Mouse (Mus musculus) intestine, embryonic 14.5 days (tissue): ENCODE measurements around the gene Cebpb. TPM values are rescaled to one million over a fixed set of nuclear protein-coding genes. Genes with fewer than 3 reads are reported as not detected.
"Not testable (repeated sequence)": the region's sequence is repeated elsewhere in the genome, so short reads cannot be mapped to it uniquely, and the experiment has no call there.

Experiments
- ATAC-seq: fragments of 200-750 bp; cut with Nextera tagmentation; replicated peaks from 2 replicates; pipeline ENCODE4 v1.8.0; 2017; ENCODE audit warnings: low read depth, moderate number of reproducible peaks, moderate TSS enrichment, moderate library complexity; ENCODE audit not compliant: low FRiP score, low TSS enrichment
- DNase-seq: peaks from one replicate; pipeline ENCODE4 v3.0.0-alpha.2; 2018; ENCODE audit warnings: low spot score
- H3K27ac ChIP-seq: fragments of 300-500 bp; sonication (generic); 2 replicates; pipeline ENCODE4 v1.5.1; 2014; ENCODE audit warnings: low read depth, mild to moderate bottlenecking, control low read depth
- H3K27me3 ChIP-seq: fragments of 300-500 bp; sonication (generic); replicated peaks from 2 replicates; pipeline ENCODE4 v1.6.1; 2014; ENCODE audit warnings: low read length, control low read depth; ENCODE audit not compliant: control insufficient read depth, insufficient read depth
- H3K36me3 ChIP-seq: fragments of 300-500 bp; sonication (generic); 2 replicates; pipeline ENCODE4 v1.6.1; 2014; ENCODE audit warnings: low read length, control low read depth; ENCODE audit not compliant: control insufficient read depth, insufficient read depth
- H3K4me1 ChIP-seq: fragments of 300-500 bp; sonication (generic); replicated peaks from 2 replicates; pipeline ENCODE4 v1.6.1; 2014; ENCODE audit warnings: low read length, control low read depth, mixed read lengths; ENCODE audit not compliant: control insufficient read depth, insufficient read depth
- H3K4me2 ChIP-seq: fragments of 300-500 bp; sonication (generic); 2 replicates; pipeline ENCODE4 v1.6.1; 2014; ENCODE audit warnings: low read length
- H3K4me3 ChIP-seq: fragments of 300-500 bp; sonication (generic); 2 replicates; pipeline ENCODE4 v1.5.1; 2014; ENCODE audit warnings: low read depth, low read length, control low read depth, mixed read lengths
- H3K9ac ChIP-seq: fragments of 300-500 bp; sonication (generic); 2 replicates; pipeline ENCODE4 v1.6.1; 2014; ENCODE audit warnings: mild to moderate bottlenecking, low read length
- H3K9me3 ChIP-seq: fragments of 300-500 bp; sonication (generic); 2 replicates; pipeline ENCODE4 v1.6.1; 2016; ENCODE audit warnings: low read length, control low read depth; ENCODE audit not compliant: control insufficient read depth
- WGBS: fragments of 180-500 bp; shearing (Covaris S2); extraction: QIAGEN DNeasy Blood & Tissue Kit; methylation state at CpG from one replicate; pipeline ENCODE4 v1.1.7; 2014; 5-methylcytosine and 5-hydroxymethylcytosine counted together
- polyA plus RNA-seq: library from polyadenylated mRNA; unstranded; fragments of >200 nt; fragmentation: Nextera tagmentation; extraction: Ambion mirVana; gene quantifications from 2 replicates; pipeline ENCODE4 v1.2.1, GENCODE M21; 2014

Gene Cebpb
- 2.8 and 12.4 TPM in 2 replicates for polyA plus RNA-seq

GRCm38 (mm10) chr2:167688498-167689451 lies at the start of gene Cebpb:
TSS of gene Cebpb (plus strand) at chr2:167688915.
- DNase-seq = peak; percentile 92
- H3K4me1 ChIP-seq = peaks cover 14% of the 10 kb centered on the region; the same call in 1 of the 2 replicates
- 0 out of 2 replicates have a peak, but pooled peaks cover 8% of the 10 kb centered on the region for H3K27me3 ChIP-seq
- WGBS = under 1% methylated on average over 130 of the region's 147 CpGs
- peak within 1 kb of the TSS; percentile 79 for H3K27ac ChIP-seq
- peak within 1 kb of the TSS; percentile 97 for H3K4me2 ChIP-seq
- no peaks in the 10 kb centered on the region for H3K36me3 ChIP-seq
- peak; percentile 76 for ATAC-seq
- H3K9me3 ChIP-seq = no peaks in the 10 kb centered on the region
- peak within 1 kb of the TSS; percentile 79 for H3K9ac ChIP-seq
- H3K4me3 ChIP-seq = peak within 1 kb of the TSS; percentile 74

GRCm38 (mm10) chr2:167640279-167640678 lies 48.4 kb upstream of the Cebpb start:
- H3K4me1 ChIP-seq = no peaks in the 10 kb centered on the region
- no peak overlapping the region for H3K27ac ChIP-seq
- H3K27me3 ChIP-seq = no peaks in the 10 kb centered on the region
- 81% methylated on average over 3 of the region's 3 CpGs for WGBS
- DNase-seq (no peak), ATAC-seq (no peak)
- H3K4me3 ChIP-seq = no peak overlapping the region
- no peak overlapping the region for H3K9ac ChIP-seq
- no peak overlapping the region for H3K4me2 ChIP-seq
- 0 out of 2 replicates have a peak, but pooled peaks cover 2% of the 10 kb centered on the region for H3K9me3 ChIP-seq
- H3K36me3 ChIP-seq = peaks cover 24% of the 10 kb centered on the region

GRCm38 (mm10) chr2:167641337-167641736 lies 47.4 kb upstream of the Cebpb start:
- no peaks in the 10 kb centered on the region for H3K27me3 ChIP-seq
- DNase-seq = peak; percentile 69
- 0 out of 2 replicates have a peak, but pooled peaks cover 2% of the 10 kb centered on the region for H3K9me3 ChIP-seq
- H3K4me2 ChIP-seq = no peak overlapping the region
- no peak overlapping the region for H3K9ac ChIP-seq
- peaks cover 31% of the 10 kb centered on the region for H3K36me3 ChIP-seq
- H3K4me3 ChIP-seq = no peak overlapping the region
- no peak overlapping the region for H3K27ac ChIP-seq
- no peaks in the 10 kb centered on the region for H3K4me1 ChIP-seq
- 0 out of 2 replicates have a peak, but pooled peaks have one; percentile 5 for ATAC-seq
- 50% methylated on average over 8 of the region's 8 CpGs for WGBS

GRCm38 (mm10) chr2:167642164-167642563 lies 46.6 kb upstream of the Cebpb start:
- H3K4me1 ChIP-seq = no peaks in the 10 kb centered on the region
- no peaks in the 10 kb centered on the region for H3K27me3 ChIP-seq
- WGBS = 88% methylated on average over 6 of the region's 6 CpGs
- no peak for ATAC-seq
- 0 out of 2 replicates have a peak, but pooled peaks cover 2% of the 10 kb centered on the region for H3K9me3 ChIP-seq
- H3K36me3 ChIP-seq = peaks cover 31% of the 10 kb centered on the region
- H3K27ac ChIP-seq = no peak overlapping the region
- DNase-seq = no peak
- no peak overlapping the region for H3K9ac ChIP-seq
- no peak overlapping the region for H3K4me3 ChIP-seq
- H3K4me2 ChIP-seq = no peak overlapping the region

GRCm38 (mm10) chr2:167643356-167644052 lies 45.2 kb upstream of the Cebpb start:
- 78% methylated on average over 13 of the region's 13 CpGs for WGBS
- ATAC-seq, H3K9ac ChIP-seq: not testable (repeated sequence)

GRCm38 (mm10) chr2:167646411-167646810 lies 42.3 kb upstream of the Cebpb start:
- H3K36me3 ChIP-seq = peaks cover 48% of the 10 kb centered on the region
- 59% methylated on average over 4 of the region's 4 CpGs for WGBS
- no peak for ATAC-seq

More at GRCm38 (mm10) chr2:167643356-167644052, 45.2 kb upstream of the Cebpb start:
- not testable (repeated sequence) for DNase-seq, H3K9me3 ChIP-seq, H3K4me2 ChIP-seq, H3K4me1 ChIP-seq, H3K4me3 ChIP-seq, H3K27me3 ChIP-seq, H3K27ac ChIP-seq
- H3K36me3 ChIP-seq = peaks cover 37% of the 10 kb centered on the region

GRCm38 (mm10) chr2:167649290-167650032 lies 39.3 kb upstream of the Cebpb start:
- Histone ChIP-seq H3K4me2 (no peak overlapping the region), H3K27me3 (no peaks in the 10 kb centered on the region), H3K36me3 (peaks cover 46% of the 10 kb centered on the region), H3K9me3 (no peaks in the 10 kb centered on the region), H3K4me3 (no peak overlapping the region), H3K4me1 (0 out of 2 replicates have a peak, but pooled peaks cover 2% of the 10 kb centered on the region), H3K9ac (no peak overlapping the region), H3K27ac (no peak overlapping the region)
- no peak for ATAC-seq
- 89% methylated on average over 12 of the region's 12 CpGs for WGBS
- no peak for DNase-seq

More at GRCm38 (mm10) chr2:167646411-167646810, 42.3 kb upstream of the Cebpb start:
- DNase-seq = no peak
- Histone ChIP-seq H3K9me3 (no peaks in the 10 kb centered on the region), H3K9ac (no peak overlapping the region), H3K4me1 (no peaks in the 10 kb centered on the region), H3K27me3 (no peaks in the 10 kb centered on the region), H3K4me2 (no peak overlapping the region), H3K27ac (no peak overlapping the region), H3K4me3 (no peak overlapping the region)

GRCm38 (mm10) chr2:167651622-167652021 lies 37.1 kb upstream of the Cebpb start:
- no peak for DNase-seq
- no peak overlapping the region for H3K4me2 ChIP-seq

More at GRCm38 (mm10) chr2:167651622-167652021, 37.1 kb upstream of the Cebpb start:
- Histone ChIP-seq H3K4me1 (0 out of 2 replicates have a peak, but pooled peaks cover 2% of the 10 kb centered on the region), H3K9me3 (no peaks in the 10 kb centered on the region), H3K4me3 (no peak overlapping the region), H3K9ac (no peak overlapping the region), H3K27me3 (no peaks in the 10 kb centered on the region), H3K27ac (no peak overlapping the region), H3K36me3 (peaks cover 39% of the 10 kb centered on the region)
- no peak for ATAC-seq
- 91% methylated on average over 9 of the region's 9 CpGs for WGBS
